Comparison of ENCODE assay signal across 21 mouse cellular contexts in genomic region chr6:86829768-86830167, GRCm38 (mm10). TPM values are rescaled to one million over a fixed set of nuclear protein-coding genes. Genes with fewer than 3 reads are reported as not detected.
DNase-seq lines count a peak whose midpoint lies in the region; TF ChIP-seq lines count a peak whose summit lies in the region.
"Had no signal": no experiment of that assay in that cellular context is flagged by ENCODE, and none has a peak within 500 bp of the region (broad histone marks: within the 10 kb centered on the region; RNA-seq: fewer than 3 reads in every experiment).

No protein-coding gene starts in this region.

- peaks cover 6 to 23% of the 10 kb centered on the region in 2 experiments for H3K4me1 ChIP-seq in MEL (ENCODE audit: control insufficient read depth in 1 of 2, insufficient read depth in 2 of 2, low read length in 2 of 2)
- H3K4me1 ChIP-seq: embryonic facial prominence, embryonic 10.5 days; embryonic facial prominence, embryonic 12.5 days; forebrain, embryonic 15.5 days had no signal

- peak overlapping the region; percentile 20; the same call in 1 of the 2 replicates for H3K27ac ChIP-seq in gastrocnemius, adult 2 months
- H3K27ac ChIP-seq in MEL (ENCODE audit: control insufficient read depth, low read depth, low read length): no peak overlapping the region
- H3K27ac ChIP-seq: embryonic facial prominence, embryonic 10.5 days; embryonic facial prominence, embryonic 12.5 days; forebrain, embryonic 13.5 days; forebrain, embryonic 15.5 days had no signal

- no peak for TF ChIP-seq EP300 in MEL (IDR thresholded peaks at IDR 0.05; ENCODE audit: low read depth in 1 of 2, low read length in 2 of 2)

- no peaks in the 10 kb centered on the region for H3K79me2 ChIP-seq in MEL (ENCODE audit: control insufficient read depth, insufficient read depth, low read length, poor library complexity)

- no peak for TF ChIP-seq CTCF in gastrocnemius, adult 2 months (IDR thresholded peaks at IDR 0.05)
- no peak for TF ChIP-seq CTCF in MEL (IDR thresholded peaks at IDR 0.05 in 2 of 3, conservative IDR thresholded peaks at IDR 0.05 in 1 of 3; ENCODE audit: control insufficient read depth in 1 of 3, insufficient read depth in 1 of 3, low read depth in 2 of 3, low read length in 3 of 3, poor library complexity in 1 of 3, severe bottlenecking in 1 of 3)

- no peak overlapping the region for H3K4me3 ChIP-seq in gastrocnemius, adult 2 months
- no peak overlapping the region for H3K4me3 ChIP-seq in MEL (ENCODE audit: control insufficient read depth in 1 of 2, insufficient read depth in 1 of 2, low read depth in 2 of 2, low read length in 2 of 2)
- H3K4me3 ChIP-seq: embryonic facial prominence, embryonic 10.5 days; embryonic facial prominence, embryonic 12.5 days; forebrain, embryonic 13.5 days; forebrain, embryonic 15.5 days had no signal

- DNase-seq in gastrocnemius, adult 2 months: no peak
- no peak for DNase-seq in gastrocnemius, postnatal 36 days
- peak; percentile 52 for DNase-seq in MEL (ENCODE audit: low read depth, low spot score)
- no peak for DNase-seq in kidney, postnatal 25 days
- DNase-seq in cerebellum, postnatal 36 days: no peak
- DNase-seq: adrenal gland, adult 2 months; adrenal gland, postnatal 10 days; adrenal gland, postnatal 25 days; B cell, adult 2 months; cerebellum, adult 11 months; cerebellum, adult 18-20 months; cerebellum, adult 8-10 months; cerebellum, adult 9-11 months; cerebellum, postnatal 14 days; forebrain, postnatal 0 days had no signal

- intact Hi-C loops in gastrocnemius, adult 2 months (cut with DNase I): no loop called here
- intact Hi-C loops in gastrocnemius, postnatal 36 days (cut with DNase I): no loop called here

- no peaks in the 10 kb centered on the region for H3K9me3 ChIP-seq in MEL (replicated peaks; ENCODE audit: insufficient read depth, low read length)
- H3K9me3 ChIP-seq: embryonic facial prominence, embryonic 10.5 days; embryonic facial prominence, embryonic 12.5 days; forebrain, embryonic 13.5 days; forebrain, embryonic 15.5 days; G1E had no signal

- no peak for TF ChIP-seq RAD21 in MEL (IDR thresholded peaks at IDR 0.05; ENCODE audit: low read depth, low read length)

- H3K27me3 ChIP-seq in MEL (ENCODE audit: control insufficient read depth in 1 of 2, insufficient read depth in 2 of 2, low read length in 2 of 2): no peaks in the 10 kb centered on the region
- H3K27me3 ChIP-seq: CH12.LX; embryonic facial prominence, embryonic 12.5 days; forebrain, embryonic 13.5 days; forebrain, embryonic 15.5 days had no signal

- no peak overlapping the region for H3K9ac ChIP-seq in MEL (ENCODE audit: control insufficient read depth, low read depth, low read length, poor library complexity, severe bottlenecking)
- H3K9ac ChIP-seq: embryonic facial prominence, embryonic 12.5 days; forebrain, embryonic 13.5 days; forebrain, embryonic 15.5 days; forebrain, postnatal 0 days had no signal

- H3K36me3 ChIP-seq in MEL (ENCODE audit: control insufficient read depth in 1 of 2, insufficient read depth in 2 of 2, low read length in 2 of 2): peaks cover 0 to 15% of the 10 kb centered on the region in 2 experiments; a peak in 2 of 4 replicates
- H3K36me3 ChIP-seq: embryonic facial prominence, embryonic 10.5 days; embryonic facial prominence, embryonic 12.5 days; forebrain, embryonic 15.5 days; G1E had no signal

- no peak for TF ChIP-seq POLR2A in MEL (IDR thresholded peaks at IDR 0.05; ENCODE audit: control insufficient read depth in 1 of 2, insufficient read depth in 1 of 2, low read depth in 1 of 2, low read length in 2 of 2, poor library complexity in 1 of 2)

TF ChIP-seq in MEL, 35 proteins besides CTCF, POLR2A, EP300 and RAD21:
- no peak for TF ChIP-seq TBP (IDR thresholded peaks at IDR 0.05; ENCODE audit: low read depth, low read length)
- TF ChIP-seq TCF12 (IDR thresholded peaks at IDR 0.05; ENCODE audit: low read depth, low read length): no peak
- TF ChIP-seq GABPA (IDR thresholded peaks at IDR 0.05; ENCODE audit: low read depth, low read length): no peak
- TF ChIP-seq POLR2AphosphoS2 (IDR thresholded peaks at IDR 0.05; ENCODE audit: low read length): no peak
- TF ChIP-seq SMC3 (IDR thresholded peaks at IDR 0.05; ENCODE audit: low read depth, low read length): no peak
- TF ChIP-seq ZKSCAN1 (IDR thresholded peaks at IDR 0.05; ENCODE audit: low read depth, low read length): no peak
- TF ChIP-seq MXI1 (IDR thresholded peaks at IDR 0.05; ENCODE audit: low read depth, low read length): no peak
- no peak for TF ChIP-seq ZNF384 (IDR thresholded peaks at IDR 0.05; ENCODE audit: low read depth, low read length)
- TF ChIP-seq ELF1 (IDR thresholded peaks at IDR 0.05; ENCODE audit: low read depth, low read length): no peak
- TF ChIP-seq MEF2A (IDR thresholded peaks at IDR 0.05; ENCODE audit: extremely low read depth, insufficient replicate concordance, low read depth, low read length, poor library complexity, severe bottlenecking): no peak
- no peak for TF ChIP-seq USF1 (IDR thresholded peaks at IDR 0.05; ENCODE audit: low read depth, low read length)
- no peak for TF ChIP-seq HCFC1 (IDR thresholded peaks at IDR 0.05; ENCODE audit: low read depth, low read length)
- TF ChIP-seq USF2 (IDR thresholded peaks at IDR 0.05; ENCODE audit: borderline replicate concordance in 1 of 2, insufficient read depth in 1 of 2, low read depth in 1 of 2, low read length in 2 of 2): no peak
- TF ChIP-seq POLR2AphosphoS5 (IDR thresholded peaks at IDR 0.05; ENCODE audit: borderline replicate concordance, low read depth, low read length): no peak
- no peak for TF ChIP-seq ETS1 (IDR thresholded peaks at IDR 0.05; ENCODE audit: low read depth, low read length)

RNA-seq across cellular contexts. Expression of gene Aak1, which starts 19.5 kb away (rescaled TPM):
- 10 to 100 TPM; 32.0 to 44.5 TPM for total RNA-seq in gastrocnemius, adult 2 months (2021)
- total RNA-seq in gastrocnemius, postnatal 36 days (2021): 10 to 100 TPM; 26.9 to 29.6 TPM
- total RNA-seq in MEL (2012; rRNA removed): 6.4 and 7.2 TPM in 2 replicates
- polyA plus RNA-seq in MEL (2012; ENCODE audit: insufficient read depth in 1 of 2, insufficient read length in 2 of 2, low read depth in 1 of 2, low replicate concordance in 2 of 2, missing spikeins in 1 of 2): 100 to 1,000 TPM in 1 of 2 experiments, 10 to 100 TPM in 1; 25.4 to 353 TPM

RNA-seq across cellular contexts. Expression of gene Anxa4, which starts 36.4 kb away (rescaled TPM):
- total RNA-seq in gastrocnemius, adult 2 months (2021): 10 to 100 TPM; 18.7 to 21.4 TPM
- 10 to 100 TPM; 12.9 to 16.8 TPM for total RNA-seq in gastrocnemius, postnatal 36 days (2021)
- total RNA-seq in MEL (2012; rRNA removed): 30.4 and 31.1 TPM in 2 replicates
- polyA plus RNA-seq in MEL (2012; ENCODE audit: insufficient read depth in 1 of 2, insufficient read length in 2 of 2, low read depth in 1 of 2, low replicate concordance in 2 of 2, missing spikeins in 1 of 2): 100 to 1,000 TPM in 1 of 2 experiments, 10 to 100 TPM in 1; 53.6 to 176 TPM
